Comparison of ENCODE assay signal across 25 mouse cellular contexts in the genomic region with DNA sequence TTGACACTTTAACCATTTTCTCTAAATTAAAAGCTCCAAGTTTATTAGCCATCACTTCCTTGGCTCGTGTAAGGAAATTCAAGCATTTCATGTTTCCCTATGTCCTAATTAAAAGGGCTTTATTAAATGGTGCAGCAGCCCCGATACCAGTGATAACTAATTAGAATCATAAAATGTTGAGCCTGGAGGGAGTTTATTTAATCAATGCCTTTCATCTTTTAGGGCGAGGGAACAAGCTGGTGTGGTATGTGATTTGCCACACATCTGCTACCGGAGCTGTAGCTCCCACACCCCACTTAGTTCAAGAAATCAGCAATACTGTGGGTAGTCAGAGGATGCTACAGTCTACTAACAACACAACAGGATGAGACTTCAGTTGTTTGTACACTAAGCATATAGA.
"Had no signal": no experiment of that assay in that cellular context is flagged by ENCODE, and none has a peak within 500 bp of the region (broad histone marks: within the 10 kb centered on the region; RNA-seq: fewer than 3 reads in every experiment).

No protein-coding gene starts in this region.

- ATAC-seq: intestine, embryonic 16.5 days; liver, embryonic 12.5 days had no signal

- H3K4me1 ChIP-seq: liver, embryonic 15.5 days; megakaryocyte, embryonic 14.5 days had no signal

- H3K4me2 ChIP-seq: limb, embryonic 13.5 days; liver, embryonic 12.5 days; liver, embryonic 15.5 days; lung, embryonic 15.5 days; midbrain, embryonic 12.5 days; neural tube, embryonic 12.5 days; stomach, embryonic 15.5 days had no signal

- H3K36me3 ChIP-seq: limb, embryonic 10.5 days; limb, embryonic 13.5 days; liver, embryonic 12.5 days; liver, embryonic 15.5 days; lung, embryonic 15.5 days; midbrain, embryonic 12.5 days; neural tube, embryonic 12.5 days; stomach, embryonic 15.5 days had no signal

- H3K4me3 ChIP-seq: layer of hippocampus, adult 2 months; limb, embryonic 10.5 days; limb, embryonic 13.5 days; liver, embryonic 12.5 days; liver, embryonic 15.5 days; lung, embryonic 15.5 days; megakaryocyte, embryonic 14.5 days; midbrain, embryonic 12.5 days; neural tube, embryonic 12.5 days; stomach, embryonic 15.5 days had no signal

- H3K27me3 ChIP-seq: limb, embryonic 13.5 days; lung, embryonic 15.5 days; stomach, embryonic 15.5 days had no signal

- H3K9me3 ChIP-seq: limb, embryonic 10.5 days; limb, embryonic 13.5 days; liver, embryonic 12.5 days; liver, embryonic 15.5 days; lung, embryonic 15.5 days; midbrain, embryonic 12.5 days; neural tube, embryonic 12.5 days; stomach, embryonic 15.5 days had no signal

- DNase-seq: kidney, adult 18-20 months; kidney, adult 9 months; kidney, postnatal 14 days; kidney, postnatal 4 days; layer of hippocampus, adult 9-11 months; liver; lung, adult 18-20 months; lung, postnatal 10 days; lung, postnatal 36 days; right cerebral cortex, adult 18-20 months; right cerebral cortex, postnatal 14 days; spleen, adult 18-20 months; thymus, adult 18-20 months; thymus, postnatal 36 days had no signal

- H3K9ac ChIP-seq: limb, embryonic 13.5 days; liver, embryonic 12.5 days; liver, embryonic 15.5 days; lung, embryonic 15.5 days; midbrain, embryonic 12.5 days; neural tube, embryonic 12.5 days; stomach, embryonic 15.5 days had no signal

- H3K27ac ChIP-seq: layer of hippocampus, adult 2 months; limb, embryonic 10.5 days; limb, embryonic 13.5 days; liver, embryonic 12.5 days; liver, embryonic 15.5 days; lung, embryonic 15.5 days; midbrain, embryonic 12.5 days; neural tube, embryonic 12.5 days; stomach, embryonic 15.5 days had no signal
